Mouse (Mus musculus) urinary bladder, postnatal 36 days (tissue): Measurements from ENCODE around the gene Plcb4.

ENCODE experiments used
- DNase-seq, 2 experiments: peaks; one replicate each; pipeline ENCODE4 v3.0.0; 2022; ENCODE audit warnings: low spot score in 2 of 2, mixed read lengths in 1 of 2

Plcb4 gene

GRCm38 (mm10) chr2:136000933-136001332 lies 342.1 kb downstream of the Plcb4 start:
- DNase-seq = no peak

GRCm38 (mm10) chr2:136002118-136002517 lies 343.3 kb downstream of the Plcb4 start:
- DNase-seq = no peak

- DNase-seq = no peak
These were observed 345.0 kb downstream of the Plcb4 start for GRCm38 (mm10) chr2:136003836-136004235.

GRCm38 (mm10) chr2:136006280-136006679 lies 347.5 kb downstream of the Plcb4 start:
- no peak for DNase-seq

- DNase-seq = no peak
These were observed 353.9 kb downstream of the Plcb4 start for GRCm38 (mm10) chr2:136012759-136013158.

- DNase-seq = no peak
These were observed 389.7 kb downstream of the Plcb4 start for GRCm38 (mm10) chr2:136048464-136048863.

- DNase-seq = no peak
These were observed 392.2 kb downstream of the Plcb4 start for GRCm38 (mm10) chr2:136050793-136051615.

GRCm38 (mm10) chr2:136051688-136052289 lies 393.0 kb downstream of the Plcb4 start, which contains the start of gene Lamp5:
TSS of gene Lamp5 (plus strand) at chr2:136052239.
- no peak for DNase-seq

GRCm38 (mm10) chr2:136057861-136058331 lies 399.1 kb downstream of the Plcb4 start:
- DNase-seq = no peak

- no peak for DNase-seq
These were observed 399.6 kb downstream of the Plcb4 start for GRCm38 (mm10) chr2:136058398-136058797.

GRCm38 (mm10) chr2:136059029-136059669 lies 400.3 kb downstream of the Plcb4 start:
- no peak for DNase-seq
